Mouse (Mus musculus) CH12.LX (cell line): ENCODE data around the gene Phykpl. TPM values are rescaled to one million over a fixed set of nuclear protein-coding genes. Genes with fewer than 3 reads are reported as not detected.

ENCODE experiments used
- DNase-seq: peaks from one replicate; pipeline ENCODE4 v3.0.0-alpha.2; 2013; ENCODE audit errors: extremely low read depth
- H3K27ac ChIP-seq: 2 replicates; pipeline ENCODE4 v1.5.1; 2012; ENCODE audit warnings: low read depth, mild to moderate bottlenecking, control low read depth, moderate library complexity; ENCODE audit not compliant: insufficient read depth
- H3K27me3 ChIP-seq: replicated peaks from 2 replicates; pipeline ENCODE3; 2012; ENCODE audit warnings: inconsistent platforms
- H3K36me3 ChIP-seq, 2 experiments: replicated peaks in 1 of 2; 2 replicates each; pipeline versions ENCODE3 to v1.6.1; 2012; ENCODE audit warnings: inconsistent platforms in 1 of 2, low read length in 1 of 2, mild to moderate bottlenecking in 1 of 2, mixed read lengths in 1 of 2, moderate library complexity in 1 of 2; ENCODE audit not compliant: control insufficient read depth in 1 of 2, insufficient read depth in 1 of 2
- H3K4me1 ChIP-seq, 2 experiments: 2 replicates each; pipeline ENCODE4 v1.6.1; 2012; ENCODE audit warnings: inconsistent platforms in 1 of 2, moderate library complexity in 1 of 2; ENCODE audit not compliant: insufficient read depth in 2 of 2, control insufficient read depth in 1 of 2
- H3K4me2 ChIP-seq: 2 replicates; pipeline ENCODE4 v1.6.1; 2012; ENCODE audit warnings: low read depth, mild to moderate bottlenecking, control low read depth; ENCODE audit not compliant: poor library complexity, insufficient read depth, severe bottlenecking
- H3K4me3 ChIP-seq, 3 experiments: fragments of 150-350 bp in 1 of 3; sonication (generic) in 1 of 3; replicated peaks in 1 of 3; 2 replicates each; pipeline versions ENCODE3 to v1.5.1; 2011 to 2012; ENCODE audit warnings: low read depth in 2 of 3, low read length in 2 of 3, mild to moderate bottlenecking in 2 of 3, moderate library complexity in 2 of 3, control low read depth in 1 of 3, improper control_type of control experiment in 1 of 3, inconsistent platforms in 1 of 3, mixed read lengths in 1 of 3; ENCODE audit not compliant: poor library complexity in 1 of 3
- H3K79me2 ChIP-seq: replicated peaks from 2 replicates; pipeline ENCODE4 v1.6.1; 2012; ENCODE audit warnings: mild to moderate bottlenecking, moderate library complexity; ENCODE audit not compliant: control insufficient read depth, poor library complexity, insufficient read depth, severe bottlenecking; ENCODE audit errors: extremely low read depth
- H3K9ac ChIP-seq: 2 replicates; pipeline ENCODE4 v1.6.1; 2012; ENCODE audit warnings: low read depth, mild to moderate bottlenecking, control low read depth, moderate library complexity; ENCODE audit not compliant: insufficient read depth
- H3K9me3 ChIP-seq: replicated peaks from 2 replicates; pipeline ENCODE3; 2012; ENCODE audit warnings: low read length, inconsistent platforms, mixed read lengths
- BHLHE40 ChIP-seq: IDR thresholded peaks from 2 replicates; pipeline ENCODE4 v1.6.1; 2011; ENCODE audit warnings: mild to moderate bottlenecking, low read depth, low read length, improper control_type of control experiment
- CHD2 ChIP-seq: IDR thresholded peaks from 2 replicates; pipeline ENCODE4 v1.6.1; 2011; ENCODE audit warnings: low read length, improper control_type of control experiment
- E2F4 ChIP-seq: IDR thresholded peaks from 2 replicates; pipeline ENCODE4 v1.6.1; 2011; ENCODE audit warnings: low read depth, low read length, improper control_type of control experiment; ENCODE audit not compliant: insufficient replicate concordance
- ELF1 ChIP-seq: IDR thresholded peaks from 2 replicates; pipeline ENCODE4 v1.6.1; 2014; ENCODE audit warnings: low read depth, mild to moderate bottlenecking, inconsistent platforms, low read length, improper control_type of control experiment
- ETS1 ChIP-seq: conservative IDR thresholded peaks from 2 replicates; pipeline ENCODE4 v1.6.1; 2012; ENCODE audit warnings: low read depth, mild to moderate bottlenecking, inconsistent platforms, low read length, improper control_type of control experiment, moderate library complexity
- IRF4 ChIP-seq: IDR thresholded peaks from 2 replicates; pipeline ENCODE4 v1.6.1; 2014; ENCODE audit warnings: low read depth, mild to moderate bottlenecking, inconsistent platforms, low read length, improper control_type of control experiment
- JUND ChIP-seq: conservative IDR thresholded peaks from 2 replicates; pipeline ENCODE4 v1.6.1; 2011; ENCODE audit warnings: low read depth, low read length, improper control_type of control experiment
- KAT2A ChIP-seq: IDR thresholded peaks from 2 replicates; pipeline ENCODE4 v1.6.1; 2012; ENCODE audit warnings: low read length, improper control_type of control experiment, inconsistent platforms; ENCODE audit not compliant: insufficient replicate concordance
- MAX ChIP-seq: IDR thresholded peaks from 2 replicates; pipeline ENCODE4 v1.6.1; 2011; ENCODE audit warnings: low read length, improper control_type of control experiment
- MEF2A ChIP-seq: IDR thresholded peaks from 2 replicates; pipeline ENCODE4 v1.6.1; 2014; ENCODE audit warnings: low read depth, mild to moderate bottlenecking, inconsistent platforms, low read length, improper control_type of control experiment, borderline replicate concordance
- NELFE ChIP-seq: IDR thresholded peaks from 2 replicates; pipeline ENCODE4 v1.6.1; 2011; ENCODE audit warnings: low read depth, low read length, improper control_type of control experiment
- NRF1 ChIP-seq: IDR thresholded peaks from 2 replicates; pipeline ENCODE4 v1.6.1; 2014; ENCODE audit warnings: low read depth, mild to moderate bottlenecking, inconsistent platforms, low read length, improper control_type of control experiment, moderate library complexity
- PAX5 ChIP-seq: IDR thresholded peaks from 2 replicates; pipeline ENCODE4 v1.6.1; 2012; ENCODE audit warnings: low read length, inconsistent platforms, mixed read lengths
- POLR2AphosphoS2 ChIP-seq: IDR thresholded peaks from 2 replicates; pipeline ENCODE4 v1.6.1; 2011; ENCODE audit warnings: low read depth, low read length, improper control_type of control experiment
- RCOR1 ChIP-seq: conservative IDR thresholded peaks from 2 replicates; pipeline ENCODE4 v1.6.1; 2012; ENCODE audit warnings: low read depth, mild to moderate bottlenecking, inconsistent platforms, low read length, improper control_type of control experiment
- SMC3 ChIP-seq: IDR thresholded peaks from 2 replicates; pipeline ENCODE4 v1.6.1; 2011; ENCODE audit warnings: low read depth, low read length, improper control_type of control experiment
- TBP ChIP-seq: conservative IDR thresholded peaks from 2 replicates; pipeline ENCODE4 v1.6.1; 2011; ENCODE audit warnings: low read depth, low read length, improper control_type of control experiment
- UBTF ChIP-seq: IDR thresholded peaks from 2 replicates; pipeline ENCODE4 v1.6.1; 2012; ENCODE audit warnings: low read depth, mild to moderate bottlenecking, inconsistent platforms, low read length, improper control_type of control experiment, moderate library complexity
- USF1 ChIP-seq: IDR thresholded peaks from 2 replicates; pipeline ENCODE4 v1.6.1; 2014; ENCODE audit warnings: low read depth, mild to moderate bottlenecking, inconsistent platforms, low read length, improper control_type of control experiment
- ZKSCAN1 ChIP-seq: IDR thresholded peaks from 2 replicates; pipeline ENCODE4 v1.6.1; 2012; ENCODE audit warnings: low read depth, inconsistent platforms, low read length, improper control_type of control experiment, borderline replicate concordance
- ZMIZ1 ChIP-seq: IDR thresholded peaks from 2 replicates; pipeline ENCODE4 v1.6.1; 2012; ENCODE audit warnings: low read depth, mild to moderate bottlenecking, inconsistent platforms, low read length, improper control_type of control experiment
- dilution Hi-C: fragments of 300-500 bp; cut with MboI; formaldehyde crosslinking; loops from 2 replicates; pipeline ENCODE4 v1.14.3; 2020; ENCODE audit warnings: low sequenced_read_pairs; ENCODE audit not compliant: extremely low pct_unique_long_range_greater_than_20kb, extremely low pct_ligation_motif_present
- in situ Hi-C: fragments of 300-500 bp; cut with MboI; formaldehyde crosslinking; loops from 3 replicates; pipeline ENCODE4 v1.14.3; 2019; ENCODE audit warnings: low sequenced_read_pairs, low pct_ligation_motif_present, low pct_unique_long_range_greater_than_20kb, mixed read lengths
- polyA plus RNA-seq: library from polyadenylated mRNA; unstranded; fragments of >175 nt; gene quantifications from 2 replicates; pipeline ENCODE4 v1.2.1, GENCODE M21; 2012; ENCODE audit warnings: low read depth; ENCODE audit not compliant: insufficient read length
- total RNA-seq, 2 experiments: library from RNA; depleted of rRNA; stranded (reverse); fragments of 300-350 nt in 1 of 2; fragments of >200 nt in 1 of 2; gene quantifications; 2 replicates each; pipeline ENCODE4 v1.2.3; 2012 to 2014

Phykpl gene
- total and polyA plus RNA-seq, 3 experiments = 25.2 to 44.0 (median 30.9) TPM

DNA sequence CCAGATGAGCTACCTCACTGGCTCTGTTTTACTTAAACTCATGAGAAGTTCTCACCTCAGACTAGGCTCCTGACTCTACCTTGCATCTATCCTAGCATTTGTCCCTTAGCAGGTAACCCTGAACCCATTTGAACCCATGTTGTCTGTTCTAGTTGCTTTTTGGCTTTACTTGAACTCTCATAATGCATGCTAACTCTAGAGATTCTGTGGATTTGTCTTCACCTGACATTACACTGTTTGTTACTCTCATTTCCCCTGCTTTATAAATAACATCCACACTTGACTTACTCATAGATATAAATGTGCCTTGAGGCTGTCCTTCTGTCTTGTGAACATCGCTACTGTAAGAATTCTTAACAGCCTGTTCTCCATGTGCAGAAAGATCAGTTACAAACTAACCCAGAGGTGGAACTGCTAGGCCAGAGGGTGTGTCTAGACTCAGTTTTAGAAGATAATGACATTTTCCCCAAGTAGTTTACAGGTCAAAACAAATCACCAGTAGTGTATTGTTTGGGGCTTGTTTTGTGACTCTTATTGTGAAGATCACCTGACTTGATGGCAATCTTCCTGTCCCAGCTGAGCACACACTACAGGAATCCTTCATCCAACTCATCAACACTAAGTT, 11.0 kb downstream of the Phykpl start (continued):
- peak; percentile 44; the same call in 1 of the 2 replicates for TF ChIP-seq BHLHE40
- TF ChIP-seq JUND = 0 out of 2 replicates have a peak, but pooled peaks have one; percentile 12
- no peak for TF ChIP-seq ETS1
- TF ChIP-seq CHD2 = peak; percentile 71
- peak; percentile 59 for TF ChIP-seq MAX
- TF ChIP-seq IRF4 = no peak
- no peak for TF ChIP-seq UBTF
- no peak for TF ChIP-seq KAT2A

GRCm38 (mm10) chr11:51597553-51597952, 13.0 kb downstream of the Phykpl start:
- dilution Hi-C loops (no loop called here), in situ Hi-C loops (no loop called here)
- no peak for DNase-seq

GRCm38 (mm10) chr11:51602253-51602652, 17.7 kb downstream of the Phykpl start:
- Histone ChIP-seq H3K9ac (no peak overlapping the region), H3K36me3 (peaks cover 78 to 86% of the 10 kb centered on the region in 2 experiments), H3K9me3 (no peaks in the 10 kb centered on the region), H3K27me3 (no peaks in the 10 kb centered on the region), H3K4me1 (peaks cover 6 to 61% of the 10 kb centered on the region in 2 experiments), H3K4me3 (no peak overlapping the region), H3K79me2 (peaks cover 65% of the 10 kb centered on the region), H3K4me2 (no peak overlapping the region), H3K27ac (no peak overlapping the region)
- in situ Hi-C loops (no loop called here), dilution Hi-C loops (no loop called here)
- TF ChIP-seq BHLHE40 = no peak
- TF ChIP-seq RCOR1 = no peak
- TF ChIP-seq NRF1 = no peak
- no peak for TF ChIP-seq PAX5
- TF ChIP-seq SMC3 = no peak
- no peak for TF ChIP-seq POLR2AphosphoS2
- peak; percentile 47; the same call in 1 of the 2 replicates for TF ChIP-seq NELFE
- no peak for TF ChIP-seq USF1
- TF ChIP-seq ZMIZ1 = peak; percentile 54; the same call in 1 of the 2 replicates
- no peak for DNase-seq

More at GRCm38 (mm10) chr11:51597553-51597952, 13.0 kb downstream of the Phykpl start:
- H3K27me3 ChIP-seq = no peaks in the 10 kb centered on the region
- no peaks in the 10 kb centered on the region for H3K9me3 ChIP-seq
- no peak overlapping the region for H3K27ac ChIP-seq
- peaks cover 2 to 37% of the 10 kb centered on the region in 2 experiments; a peak in 2 of 4 replicates for H3K4me1 ChIP-seq
- H3K36me3 ChIP-seq = peaks cover 91 to 98% of the 10 kb centered on the region in 2 experiments
- TF ChIP-seq BHLHE40 (no peak), MEF2A (no peak), ELF1 (no peak), E2F4 (no peak), USF1 (no peak), TBP (no peak), ETS1 (no peak), NELFE (no peak), CHD2 (no peak), POLR2AphosphoS2 (peak; percentile 73), ZMIZ1 (peak; percentile 1; the same call in 1 of the 2 replicates), ZKSCAN1 (no peak)
- H3K4me2 ChIP-seq = no peak overlapping the region
- no peak overlapping the region for H3K9ac ChIP-seq
- no peak overlapping the region for H3K4me3 ChIP-seq
- peaks cover 25% of the 10 kb centered on the region for H3K79me2 ChIP-seq
